Mouse (Mus musculus) thymus, adult 2 months (tissue): ENCODE measurements at regions not wholly inside any gene's neighbourhood (a gene's known extent, or its start where the extent isn't known, plus 50 kb on each side); places are given as distances from the start of the nearest gene placed in this dataset.

Experiments used
- CTCF ChIP-seq: fragments of 200-500 bp; IDR thresholded peaks from 2 replicates; pipeline ENCODE4 v1.5.1; 2012; ENCODE audit warnings: mild to moderate bottlenecking, control low read depth, low read length, moderate library complexity, borderline replicate concordance; ENCODE audit not compliant: control insufficient read depth, poor library complexity, insufficient read depth; ENCODE audit errors: extremely low read depth
- POLR2A ChIP-seq: fragments of 200-500 bp; IDR thresholded peaks from 2 replicates; pipeline ENCODE4 v1.6.1; 2012; ENCODE audit warnings: mild to moderate bottlenecking, low read length, control low read depth, moderate library complexity; ENCODE audit not compliant: control insufficient read depth, poor library complexity, insufficient read depth; ENCODE audit errors: extremely low read depth

DNA sequence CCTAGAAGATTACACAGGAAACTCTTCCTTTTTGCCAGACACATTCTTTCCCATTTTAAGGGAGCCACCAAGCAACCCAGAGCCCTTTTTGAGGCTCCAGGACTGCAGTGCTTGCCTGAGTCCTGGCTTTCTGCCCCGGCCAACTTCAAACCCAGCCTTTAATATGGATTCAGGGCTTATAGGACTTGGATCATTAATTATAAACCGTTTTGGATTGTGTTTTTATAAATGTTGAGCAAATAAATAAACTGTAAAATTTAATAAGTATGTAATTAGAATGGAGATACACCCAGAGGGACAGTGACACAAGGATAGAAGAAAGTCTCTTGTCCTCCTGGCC lies 54.8 kb upstream of the Hdhd5 start:
- no peak for TF ChIP-seq CTCF
- TF ChIP-seq POLR2A: no peak
